Mouse (Mus musculus): ENCODE data around the gene Slamf8. TPM values are rescaled to one million over a fixed set of nuclear protein-coding genes. Genes with fewer than 3 reads are reported as not detected.

Gene Slamf8
- polyA plus RNA-seq, 1 experiment: 18.6 TPM

GRCm38 (mm10) chr1:172551009-172551408 is 39.4 kb downstream of the Slamf8 start:
- no peak for DNase-seq (ENCODE audit: low read depth in 1 of 2, low spot score in 2 of 2)
- TF ChIP-seq POLR2A (IDR thresholded peaks at IDR 0.05; ENCODE audit: low read depth, low read length) (no peak), CTCF (IDR thresholded peaks at IDR 0.05; ENCODE audit: extremely low read depth, insufficient read depth, insufficient read length, insufficient replicate concordance) (no peak)
- Histone ChIP-seq H3K4me3 (ENCODE audit: extremely low read depth, insufficient read depth, insufficient read length) (peak overlapping the region; percentile 77; the same call in 1 of the 2 replicates), H3K36me3 (ENCODE audit: control insufficient read depth, insufficient read depth, low read length) (no peaks in the 10 kb centered on the region), H3K27me3 (ENCODE audit: control insufficient read depth, insufficient read depth, low read length) (no peaks in the 10 kb centered on the region), H3K4me1 (ENCODE audit: control insufficient read depth, insufficient read depth, insufficient read length) (peaks cover 13% of the 10 kb centered on the region; the same call in 1 of the 2 replicates), H3K27ac (ENCODE audit: insufficient read depth, low read length) (peak overlapping the region; percentile 21; the same call in 1 of the 2 replicates)
- WGBS: 34% methylated on average over 7 of the region's 7 CpGs

DNA sequence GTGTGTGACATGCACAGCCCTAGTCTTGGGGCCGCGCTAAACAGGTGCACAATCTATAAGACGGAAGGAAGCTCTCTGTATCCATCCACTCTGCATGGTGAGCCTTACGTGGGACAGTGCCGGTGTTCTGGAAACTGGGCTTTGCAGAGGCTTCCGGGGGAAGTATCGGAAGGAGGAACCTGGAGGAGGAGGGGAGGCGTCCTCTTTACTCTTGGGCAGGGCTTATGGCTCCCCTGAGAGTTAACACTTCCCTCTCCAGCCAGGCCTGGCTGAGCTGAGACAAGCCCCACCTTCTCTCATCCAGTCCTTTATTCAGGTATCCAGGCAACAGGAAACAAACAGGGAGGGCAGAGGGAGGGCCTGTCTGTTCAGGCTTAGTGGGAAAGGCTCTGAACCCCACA is 39.8 kb downstream of the Slamf8 start:
- 1% methylated on average over 8 of the region's 8 CpGs for WGBS
- Histone ChIP-seq H3K4me3 (ENCODE audit: extremely low read depth, insufficient read depth, insufficient read length) (peak overlapping the region; percentile 77), H3K4me1 (ENCODE audit: control insufficient read depth, insufficient read depth, insufficient read length) (peaks cover 13% of the 10 kb centered on the region; the same call in 1 of the 2 replicates), H3K27me3 (ENCODE audit: control insufficient read depth, insufficient read depth, low read length) (no peaks in the 10 kb centered on the region), H3K27ac (ENCODE audit: insufficient read depth, low read length) (peak overlapping the region; percentile 49), H3K36me3 (ENCODE audit: control insufficient read depth, insufficient read depth, low read length) (no peaks in the 10 kb centered on the region)
- TF ChIP-seq CTCF (IDR thresholded peaks at IDR 0.05; ENCODE audit: extremely low read depth, insufficient read depth, insufficient read length, insufficient replicate concordance) (no peak), POLR2A (IDR thresholded peaks at IDR 0.05; ENCODE audit: low read depth, low read length) (no peak; the same call in 1 of the 2 replicates)
- DNase-seq (ENCODE audit: low read depth in 1 of 2, low spot score in 2 of 2): peak; percentile 67 to 73

DNA sequence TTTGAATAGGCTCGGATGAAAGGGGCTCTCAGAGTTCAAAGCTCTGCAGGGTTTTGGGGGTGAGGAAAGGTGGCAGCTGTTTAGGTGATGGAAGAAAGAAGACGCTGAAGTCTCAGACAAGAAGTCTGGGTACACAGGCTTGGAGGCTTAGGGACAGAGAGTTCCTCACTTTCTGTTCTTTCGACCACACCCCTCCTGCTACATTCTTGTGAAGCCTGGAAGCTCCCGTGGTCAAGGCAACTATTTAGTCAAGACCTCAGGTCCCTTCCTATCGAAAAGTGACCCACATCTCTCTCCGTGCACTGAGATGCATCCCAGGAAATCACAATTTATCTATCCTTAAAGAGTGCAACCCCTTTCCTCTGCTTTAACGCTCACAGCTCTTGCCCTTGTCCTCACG is 40.7 kb downstream of the Slamf8 start:
- Histone ChIP-seq H3K27me3 (ENCODE audit: control insufficient read depth, insufficient read depth, low read length) (no peaks in the 10 kb centered on the region), H3K36me3 (ENCODE audit: control insufficient read depth, insufficient read depth, low read length) (no peaks in the 10 kb centered on the region), H3K4me1 (ENCODE audit: control insufficient read depth, insufficient read depth, insufficient read length) (peaks cover 13% of the 10 kb centered on the region; the same call in 1 of the 2 replicates), H3K4me3 (ENCODE audit: extremely low read depth, insufficient read depth, insufficient read length) (peak overlapping the region; percentile 77), H3K27ac (ENCODE audit: insufficient read depth, low read length) (peak overlapping the region; percentile 49)
- DNase-seq (ENCODE audit: low read depth in 1 of 2, low spot score in 2 of 2): no peak
- no peak for TF ChIP-seq POLR2A (IDR thresholded peaks at IDR 0.05; ENCODE audit: low read depth, low read length)
- TF ChIP-seq CTCF (IDR thresholded peaks at IDR 0.05; ENCODE audit: extremely low read depth, insufficient read depth, insufficient read length, insufficient replicate concordance): no peak
- 11% methylated on average over 8 of the region's 8 CpGs for WGBS

GRCm38 (mm10) chr1:172549314-172549713 is 41.1 kb downstream of the Slamf8 start:
- 0 out of 2 replicates have a peak overlapping the region, but pooled peaks have one; percentile 49 for H3K27ac ChIP-seq (ENCODE audit: insufficient read depth, low read length)
- DNase-seq (ENCODE audit: low read depth in 1 of 2, low spot score in 2 of 2): no peak
- peaks cover 13% of the 10 kb centered on the region; the same call in 1 of the 2 replicates for H3K4me1 ChIP-seq (ENCODE audit: control insufficient read depth, insufficient read depth, insufficient read length)
- no peak for TF ChIP-seq CTCF (IDR thresholded peaks at IDR 0.05; ENCODE audit: extremely low read depth, insufficient read depth, insufficient read length, insufficient replicate concordance)
- TF ChIP-seq POLR2A (IDR thresholded peaks at IDR 0.05; ENCODE audit: low read depth, low read length): no peak
- H3K27me3 ChIP-seq (ENCODE audit: control insufficient read depth, insufficient read depth, low read length): no peaks in the 10 kb centered on the region
- 10% methylated on average over 2 of the region's 2 CpGs for WGBS
- peak overlapping the region; percentile 77 for H3K4me3 ChIP-seq (ENCODE audit: extremely low read depth, insufficient read depth, insufficient read length)
- no peaks in the 10 kb centered on the region for H3K36me3 ChIP-seq (ENCODE audit: control insufficient read depth, insufficient read depth, low read length)

DNA sequence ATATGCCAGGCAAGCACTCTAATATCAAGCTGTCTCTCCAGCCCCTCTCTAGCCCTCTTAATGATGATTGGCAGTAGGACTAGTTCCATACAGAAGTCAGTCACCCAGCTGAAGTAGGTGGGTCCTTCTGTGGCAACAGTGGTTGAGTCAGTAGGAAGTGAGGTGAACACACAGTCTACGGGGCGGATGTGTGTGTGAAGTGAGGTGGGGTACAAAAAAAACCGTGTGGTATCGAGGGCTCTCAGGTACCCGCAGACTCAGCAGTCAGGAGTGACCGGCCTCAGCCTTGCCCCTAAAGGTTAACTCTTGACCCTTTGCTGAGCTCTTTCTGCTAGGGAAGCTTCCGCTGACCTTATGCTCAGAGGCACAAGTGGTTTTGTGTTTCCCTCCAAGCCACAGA is 41.9 kb downstream of the Slamf8 start:
- Histone ChIP-seq H3K27me3 (ENCODE audit: control insufficient read depth, insufficient read depth, low read length) (no peaks in the 10 kb centered on the region), H3K36me3 (ENCODE audit: control insufficient read depth, insufficient read depth, low read length) (no peaks in the 10 kb centered on the region), H3K4me1 (ENCODE audit: control insufficient read depth, insufficient read depth, insufficient read length) (peaks cover 13% of the 10 kb centered on the region; the same call in 1 of the 2 replicates), H3K27ac (ENCODE audit: insufficient read depth, low read length) (peak overlapping the region; percentile 75), H3K4me3 (ENCODE audit: extremely low read depth, insufficient read depth, insufficient read length) (peak overlapping the region; percentile 43; the same call in 1 of the 2 replicates)
- DNase-seq (ENCODE audit: low read depth in 1 of 2, low spot score in 2 of 2): peak in 1 of 2 experiments; percentile 48
- whole genome bisulfite sequencing: 13% methylated on average over 7 of the region's 7 CpGs
- TF ChIP-seq POLR2A (IDR thresholded peaks at IDR 0.05; ENCODE audit: low read depth, low read length) (no peak), CTCF (IDR thresholded peaks at IDR 0.05; ENCODE audit: extremely low read depth, insufficient read depth, insufficient read length, insufficient replicate concordance) (no peak)

DNA sequence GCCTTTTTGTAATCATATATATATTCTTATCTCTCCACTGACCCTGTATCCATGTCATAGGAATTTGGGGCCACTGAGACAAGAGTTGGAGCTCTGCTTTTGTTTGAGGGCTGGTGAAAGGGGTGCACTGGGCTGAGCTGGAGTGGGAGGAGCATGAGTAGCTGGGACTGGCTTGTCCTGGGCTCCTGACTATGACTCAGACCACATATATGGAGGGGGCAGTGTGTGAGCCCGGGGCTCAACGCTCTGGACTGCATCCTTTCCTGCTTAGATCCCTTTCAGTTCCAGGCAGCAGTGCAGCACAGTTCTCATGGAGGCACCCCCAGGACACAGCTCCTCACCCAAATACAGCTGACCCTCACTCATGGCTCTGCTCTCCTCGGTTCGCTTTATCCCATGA is 44.3 kb downstream of the Slamf8 start:
- H3K4me3 ChIP-seq (ENCODE audit: extremely low read depth, insufficient read depth, insufficient read length): no peak overlapping the region
- DNase-seq (ENCODE audit: low read depth in 1 of 2, low spot score in 2 of 2): no peak
- TF ChIP-seq CTCF (IDR thresholded peaks at IDR 0.05; ENCODE audit: extremely low read depth, insufficient read depth, insufficient read length, insufficient replicate concordance): no peak
- TF ChIP-seq POLR2A (IDR thresholded peaks at IDR 0.05; ENCODE audit: low read depth, low read length): no peak
- no peaks in the 10 kb centered on the region for H3K36me3 ChIP-seq (ENCODE audit: control insufficient read depth, insufficient read depth, low read length)
- H3K27me3 ChIP-seq (ENCODE audit: control insufficient read depth, insufficient read depth, low read length): no peaks in the 10 kb centered on the region
- 93% methylated on average over 4 of the region's 4 CpGs for WGBS
- no peak overlapping the region for H3K27ac ChIP-seq (ENCODE audit: insufficient read depth, low read length)
- H3K4me1 ChIP-seq (ENCODE audit: control insufficient read depth, insufficient read depth, insufficient read length): peaks cover 13% of the 10 kb centered on the region; the same call in 1 of the 2 replicates

GRCm38 (mm10) chr1:172540283-172540820 is 50.0 kb downstream of the Slamf8 start:
- H3K36me3 ChIP-seq (ENCODE audit: control insufficient read depth, insufficient read depth, low read length): no peaks in the 10 kb centered on the region
- TF ChIP-seq POLR2A (IDR thresholded peaks at IDR 0.05; ENCODE audit: low read depth, low read length): no peak
- TF ChIP-seq CTCF (IDR thresholded peaks at IDR 0.05; ENCODE audit: extremely low read depth, insufficient read depth, insufficient read length, insufficient replicate concordance): no peak
- no peak overlapping the region for H3K27ac ChIP-seq (ENCODE audit: insufficient read depth, low read length)
- WGBS: 85% methylated on average over 11 of the region's 11 CpGs
- no peaks in the 10 kb centered on the region for H3K4me1 ChIP-seq (ENCODE audit: control insufficient read depth, insufficient read depth, insufficient read length)
- no peak overlapping the region for H3K4me3 ChIP-seq (ENCODE audit: extremely low read depth, insufficient read depth, insufficient read length)
- DNase-seq (ENCODE audit: low read depth in 1 of 2, low spot score in 2 of 2): no peak
- no peaks in the 10 kb centered on the region for H3K27me3 ChIP-seq (ENCODE audit: control insufficient read depth, insufficient read depth, low read length)

Data from spleen, adult 2 months (tissue).